Mouse (Mus musculus) lung, postnatal 0 days (tissue): ENCODE results near the gene Alk.

Source experiments
- CTCF ChIP-seq: IDR thresholded peaks from 2 replicates; pipeline ENCODE4 v1.5.1; 2016; ENCODE audit warnings: antibody characterized with exemption, mild to moderate bottlenecking
- EP300 ChIP-seq: IDR thresholded peaks from 2 replicates; pipeline ENCODE4 v1.6.1; 2016; ENCODE audit warnings: antibody characterized with exemption, mild to moderate bottlenecking, control low read depth

DNA sequence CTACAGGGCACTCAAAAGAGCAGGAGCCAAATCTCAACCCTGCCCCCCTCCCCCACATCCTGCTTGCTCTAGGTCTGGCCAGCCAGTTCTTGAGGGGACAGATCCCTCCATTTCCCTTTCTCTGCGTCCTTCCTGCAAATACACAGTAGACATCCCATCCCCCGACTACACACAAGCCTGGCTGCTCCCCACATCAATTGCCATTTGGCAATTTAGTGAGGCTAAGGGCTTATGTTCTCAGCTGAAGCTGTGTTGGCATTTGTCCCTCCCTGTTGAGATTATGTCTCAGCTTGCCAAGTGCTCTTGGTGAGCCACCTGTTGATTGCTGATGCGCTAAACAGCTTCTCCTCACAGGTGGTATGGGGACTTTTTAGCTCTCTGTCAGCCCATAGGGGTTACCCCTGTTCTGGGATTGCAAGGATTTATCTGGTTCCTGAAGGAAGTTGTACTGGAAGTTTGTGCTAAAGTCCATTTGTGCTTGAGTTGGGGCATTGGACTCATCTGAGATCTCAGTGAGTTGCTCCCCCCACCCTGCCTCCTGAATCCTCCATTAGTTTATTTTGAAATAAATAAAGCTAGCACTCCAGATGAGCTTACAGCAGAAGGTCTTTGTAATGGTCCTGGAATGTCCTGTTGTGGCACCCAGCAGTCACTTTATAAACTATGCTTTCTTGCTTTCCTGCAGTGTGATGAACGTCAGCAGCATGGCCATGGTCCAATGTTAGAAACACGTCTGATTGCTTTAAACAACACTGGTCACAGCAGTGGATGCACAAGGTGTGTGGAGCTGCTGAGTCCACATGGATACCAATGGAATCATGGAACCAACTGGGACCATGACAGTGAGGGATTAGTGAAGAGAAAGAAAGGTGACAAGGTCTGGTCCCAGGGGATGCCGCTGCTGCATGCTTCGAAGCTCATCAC is 353.7 kb downstream of the Alk start:
- no peak for TF ChIP-seq CTCF
- 0 out of 2 replicates have a peak, but pooled peaks have one; percentile 19 for TF ChIP-seq EP300
